Mouse (Mus musculus) CD4-positive, CD25-positive, alpha-beta regulatory T cell, adult 4 months (primary cell): Measurements from ENCODE around the gene 9130213A22Rik. TPM values are rescaled to one million over a fixed set of nuclear protein-coding genes. Genes with fewer than 3 reads are reported as not detected.

Source experiments
- ATAC-seq: one replicate; pipeline ENCODE4 v1.8.0; 2017
- polyA plus RNA-seq, 2 experiments: library from polyadenylated mRNA; unstranded; fragments of 100-300 nt; shearing (Covaris generic); gene quantifications; one replicate each; pipeline ENCODE4 v1.2.1; 2017

9130213A22Rik gene
- polyA plus RNA-seq, 2 experiments from 2014 or later, result not detected

DNA sequence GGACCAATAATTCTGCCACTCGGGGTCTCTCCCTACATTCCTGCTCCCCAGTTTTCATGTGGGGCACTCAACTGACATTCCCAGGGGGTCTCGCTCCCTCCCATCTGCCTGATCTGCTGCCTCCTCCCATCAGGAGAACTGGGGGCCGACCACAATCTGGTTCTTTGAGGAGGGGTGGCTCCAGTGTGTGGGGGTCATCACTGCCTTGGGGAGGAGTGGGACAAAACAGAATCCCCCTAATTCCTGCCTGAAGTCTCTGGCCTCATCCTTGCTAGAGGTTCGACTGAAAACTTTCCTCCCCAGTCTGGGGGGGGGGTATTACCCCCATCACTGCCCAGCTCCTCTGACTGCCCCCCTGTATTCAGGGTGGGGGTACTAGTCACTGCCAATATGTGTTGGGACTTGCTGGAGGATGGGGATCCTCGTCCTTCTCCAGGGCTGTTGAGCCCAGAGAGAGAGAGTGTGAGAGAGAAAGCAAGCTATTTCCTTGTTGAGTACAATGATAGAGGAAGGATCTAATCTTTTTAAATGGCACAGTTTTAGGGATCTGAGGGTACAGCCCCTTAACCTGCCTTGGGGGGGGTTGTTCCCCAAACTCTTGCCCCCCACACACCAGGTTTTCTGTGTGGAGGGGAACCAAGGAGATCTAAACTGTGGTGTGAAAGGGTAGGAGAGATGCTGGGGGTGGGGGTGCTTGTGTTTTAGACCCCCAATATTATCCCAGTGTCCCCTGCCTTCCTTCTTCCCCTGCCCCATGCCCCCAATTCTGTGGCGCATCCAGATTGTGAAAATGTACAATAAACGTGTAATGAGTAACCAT, 30.6 kb downstream of the 9130213A22Rik start:
- ATAC-seq, result no peak

DNA sequence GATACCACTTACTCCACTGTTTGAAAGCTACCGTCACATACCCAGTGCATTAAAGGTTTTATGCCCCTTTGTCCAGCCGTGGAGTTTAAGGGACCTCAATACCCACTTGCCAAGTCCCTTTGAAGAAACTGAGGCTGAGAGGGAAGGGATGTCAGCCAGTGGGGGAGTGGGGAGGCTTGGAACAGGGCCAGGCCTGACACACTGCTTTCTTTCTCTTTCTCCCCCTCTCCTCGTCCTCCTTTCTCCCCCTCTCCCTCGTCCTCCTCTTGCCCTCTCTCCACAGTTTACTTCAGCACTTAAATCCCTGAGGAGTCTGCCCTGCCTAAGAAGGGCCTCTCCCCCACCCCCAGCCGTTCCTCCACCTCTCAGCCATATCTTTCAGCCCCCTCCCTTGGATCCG, 32.0 kb downstream of the 9130213A22Rik start:
- no peak for ATAC-seq

DNA sequence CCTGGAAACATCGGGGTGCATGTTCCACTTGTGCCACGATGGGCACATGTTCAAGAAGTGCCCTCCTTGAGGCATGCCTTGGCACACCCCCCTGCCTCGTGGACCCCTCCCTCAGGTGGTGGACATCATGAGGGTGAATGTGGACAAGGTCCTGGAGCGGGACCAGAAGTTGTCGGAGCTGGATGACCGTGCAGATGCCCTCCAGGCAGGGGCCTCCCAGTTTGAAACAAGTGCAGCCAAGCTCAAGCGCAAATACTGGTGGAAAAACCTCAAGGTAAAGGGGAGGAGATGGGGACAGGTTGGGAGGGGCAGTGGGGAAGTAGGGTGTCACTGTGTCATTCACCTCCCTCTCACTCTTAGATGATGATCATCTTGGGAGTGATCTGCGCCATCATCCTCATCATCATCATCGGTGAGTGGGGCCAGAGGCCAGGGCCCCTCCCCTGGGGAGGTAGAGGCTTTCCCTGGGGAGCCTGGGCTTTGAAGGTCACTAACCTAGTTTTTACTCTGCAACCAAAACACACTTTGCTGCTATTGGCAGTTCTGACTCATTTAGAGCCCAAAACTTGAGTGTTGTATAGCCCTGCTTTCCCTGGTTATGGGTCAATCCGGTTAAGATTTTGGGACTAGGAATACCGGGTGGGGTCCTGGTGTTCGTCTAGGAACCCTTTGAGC, 32.6 kb downstream of the 9130213A22Rik start:
- ATAC-seq, result no peak

DNA sequence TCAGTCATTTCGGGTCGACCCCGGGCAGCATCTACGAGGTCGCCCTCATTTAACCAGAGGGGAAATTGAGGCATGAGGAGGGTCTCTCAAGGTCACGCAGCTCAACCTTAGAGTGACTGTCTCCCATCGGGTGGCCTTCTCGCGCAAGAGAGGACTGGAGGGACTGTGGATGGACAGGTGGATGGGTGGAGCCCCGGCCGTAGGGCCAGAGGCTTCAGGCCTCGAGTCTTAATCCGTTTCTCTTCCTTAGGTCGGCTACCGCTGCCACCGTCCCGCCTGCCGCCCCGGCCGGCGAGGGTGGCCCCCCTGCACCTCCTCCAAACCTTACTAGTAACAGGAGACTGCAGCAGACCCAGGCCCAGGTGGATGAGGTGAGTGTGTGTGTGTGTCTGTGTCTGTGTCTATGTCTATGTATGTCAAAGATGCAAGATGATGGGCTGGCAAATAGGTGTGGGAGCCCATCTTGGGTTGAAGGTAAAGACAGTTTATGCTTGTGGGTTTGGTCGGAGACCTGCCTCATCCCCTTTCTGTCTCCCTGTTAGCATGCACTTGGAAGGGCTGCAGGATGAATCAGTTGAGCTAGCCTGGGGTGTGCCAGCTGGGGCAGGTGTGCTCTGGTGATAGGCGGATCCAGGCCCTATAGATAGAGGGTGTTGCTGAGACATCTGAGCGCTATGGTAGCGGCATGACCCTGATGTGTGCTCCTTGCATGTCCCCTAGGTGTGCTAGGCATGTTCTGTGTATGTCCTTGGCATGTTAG, 33.4 kb downstream of the 9130213A22Rik start:
- ATAC-seq, result peak; percentile 9

DNA sequence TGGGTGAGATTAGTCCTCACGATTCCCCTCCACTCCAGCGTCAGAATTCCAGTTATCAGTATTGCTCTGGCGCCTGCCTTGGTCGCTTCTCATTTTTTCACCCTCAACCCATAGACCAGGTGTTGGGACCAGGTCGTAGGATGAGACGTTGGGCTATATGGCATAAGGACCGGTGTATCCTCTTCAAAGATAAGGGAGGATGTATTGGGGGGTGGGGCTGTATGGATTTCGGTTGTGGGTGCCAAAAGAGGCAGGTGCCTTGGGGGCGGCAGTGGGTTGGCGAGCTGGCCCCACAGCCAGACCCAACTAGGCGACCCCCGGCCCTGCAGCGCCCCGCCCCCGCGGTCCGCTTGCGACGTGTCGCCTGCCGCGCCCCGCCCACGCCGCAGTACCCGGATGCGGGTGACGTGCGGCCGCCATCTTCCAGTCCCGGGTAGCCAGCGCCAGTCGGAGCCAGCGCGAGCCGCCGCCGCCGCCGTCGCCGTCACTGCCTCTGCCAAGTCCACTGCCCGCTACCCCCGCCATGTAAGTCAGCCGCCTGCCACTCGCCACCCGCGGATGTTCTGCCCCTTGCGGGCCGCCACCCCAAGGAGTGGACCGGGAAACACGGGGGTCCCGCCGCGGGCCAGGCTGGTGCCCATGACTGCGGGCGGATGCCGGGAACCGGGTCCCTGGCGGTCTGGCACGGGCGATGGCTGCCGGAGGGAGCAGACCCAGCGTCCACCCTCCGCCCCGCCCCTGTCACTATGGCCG, 34.1 kb downstream of the 9130213A22Rik start, which contains the start of gene Vamp2:
Gene Vamp2, plus strand, starts transcription at position 388 of the 753 bp plus-strand sequence.
- ATAC-seq, result peak; percentile 62

DNA sequence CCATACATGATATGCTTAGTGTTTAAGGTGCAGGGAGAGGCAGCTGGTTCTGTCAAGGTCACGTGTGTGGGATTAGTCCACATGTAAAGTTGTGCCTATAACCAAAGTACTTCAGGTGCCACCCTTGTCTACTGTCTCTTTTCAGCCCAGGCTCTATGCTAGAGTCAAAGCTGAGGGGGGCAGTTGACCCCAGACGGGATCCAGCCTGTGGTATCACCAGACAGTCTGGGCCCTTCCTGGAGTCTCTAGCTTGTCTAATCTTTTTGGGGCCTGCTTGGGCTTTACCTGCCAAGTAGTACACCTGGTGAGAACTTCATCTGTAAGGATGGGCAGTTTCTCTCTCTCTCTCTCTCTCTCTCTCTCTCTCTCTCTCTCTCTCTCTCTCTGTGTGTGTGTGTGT, 34.8 kb downstream of the 9130213A22Rik start:
- no peak for ATAC-seq

DNA sequence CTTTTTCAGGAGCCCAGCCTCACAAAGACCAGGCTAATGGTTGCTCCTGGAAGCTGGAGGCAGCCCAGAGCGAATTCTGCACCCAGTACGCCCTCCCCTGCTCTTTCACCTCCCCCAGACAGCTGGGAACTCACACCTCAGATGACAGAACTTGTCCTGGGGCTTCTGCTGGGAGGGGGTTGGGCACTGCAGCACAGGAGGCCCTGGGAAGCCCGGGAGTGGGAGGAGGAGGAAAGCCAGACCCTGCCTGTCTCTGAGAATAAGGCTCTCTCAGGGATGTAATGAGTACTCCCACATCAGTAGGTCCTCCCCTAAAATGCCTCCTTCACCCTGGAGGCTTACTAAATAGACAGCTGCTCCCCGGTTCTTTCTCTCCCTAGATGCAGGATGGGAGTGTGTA, 35.3 kb downstream of the 9130213A22Rik start:
- no peak for ATAC-seq

DNA sequence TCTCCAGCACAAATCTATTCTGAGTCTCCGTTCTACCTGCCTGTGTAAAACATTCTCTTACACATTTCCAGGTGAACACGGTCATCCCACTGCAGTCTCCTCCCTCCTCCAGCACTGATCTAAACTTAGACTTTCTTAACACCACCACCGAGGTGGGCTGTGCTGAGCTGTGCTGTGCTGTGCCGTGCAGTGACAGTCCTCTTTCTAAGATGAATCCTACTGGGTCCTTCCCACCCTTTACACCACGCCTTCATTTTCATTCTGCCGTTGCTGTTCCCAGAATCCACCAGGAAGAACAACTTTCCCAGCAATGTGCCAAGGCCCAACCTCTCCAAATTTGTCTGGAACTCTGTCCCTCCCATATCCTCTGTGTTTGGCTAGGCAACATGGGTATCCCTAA, 36.0 kb downstream of the 9130213A22Rik start:
- no peak for ATAC-seq

DNA sequence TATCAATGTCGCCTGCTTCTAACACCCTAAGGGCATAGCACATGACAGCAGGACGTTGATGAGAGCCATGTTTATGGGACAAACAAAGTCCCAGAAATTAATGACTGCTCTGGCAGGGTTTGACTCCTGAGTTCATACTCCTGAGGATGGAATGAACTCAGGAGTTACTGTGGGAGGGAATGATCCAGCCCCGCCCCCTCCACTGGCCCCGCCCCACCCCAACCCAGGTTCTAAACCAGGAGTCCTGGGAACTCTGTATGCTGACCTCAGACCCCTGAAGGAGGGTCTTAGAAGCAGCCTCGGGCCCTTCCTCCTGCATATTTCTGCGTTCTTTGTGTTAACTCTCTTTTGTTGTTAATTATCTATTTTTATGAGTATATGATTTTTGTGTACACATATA, 36.8 kb downstream of the 9130213A22Rik start:
- no peak for ATAC-seq

DNA sequence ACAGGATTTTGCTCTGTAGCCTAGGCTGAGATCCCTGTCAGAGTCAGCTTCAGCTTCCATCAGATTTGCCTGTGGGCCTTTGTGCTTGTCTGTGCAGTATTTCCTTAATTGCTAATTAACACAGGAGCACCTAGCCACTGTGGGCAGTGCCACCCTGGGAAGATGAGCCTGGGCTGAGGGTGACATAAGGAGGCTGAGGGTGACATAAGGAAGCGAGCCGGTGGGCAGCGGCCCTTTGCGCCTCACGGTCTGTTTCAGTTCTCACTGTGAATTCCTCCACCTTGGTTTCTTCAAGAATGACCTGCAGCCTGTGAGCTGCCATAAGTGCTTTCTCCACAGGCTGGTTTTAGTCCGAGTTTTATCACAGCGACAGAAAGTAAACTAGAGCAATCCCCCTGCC, 40.8 kb downstream of the 9130213A22Rik start:
- no peak for ATAC-seq

DNA sequence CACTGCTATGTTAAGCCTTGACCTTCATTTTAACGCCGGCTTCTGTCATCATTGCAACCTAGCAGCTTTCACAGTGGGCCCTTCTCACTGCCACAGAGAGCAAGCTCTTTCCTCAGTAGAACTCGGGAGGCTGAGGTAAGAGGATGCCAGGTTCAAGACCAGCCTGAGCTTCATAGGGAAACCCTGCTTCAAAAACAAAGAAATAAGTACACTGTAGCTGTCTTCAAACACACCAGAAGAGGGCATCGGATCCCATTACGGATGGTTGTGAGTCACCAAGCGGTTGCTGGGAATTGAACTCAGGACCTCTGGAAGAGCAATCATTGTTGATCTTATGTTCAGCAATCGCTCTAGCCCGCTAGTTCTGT, 41.5 kb downstream of the 9130213A22Rik start:
- no peak for ATAC-seq

DNA sequence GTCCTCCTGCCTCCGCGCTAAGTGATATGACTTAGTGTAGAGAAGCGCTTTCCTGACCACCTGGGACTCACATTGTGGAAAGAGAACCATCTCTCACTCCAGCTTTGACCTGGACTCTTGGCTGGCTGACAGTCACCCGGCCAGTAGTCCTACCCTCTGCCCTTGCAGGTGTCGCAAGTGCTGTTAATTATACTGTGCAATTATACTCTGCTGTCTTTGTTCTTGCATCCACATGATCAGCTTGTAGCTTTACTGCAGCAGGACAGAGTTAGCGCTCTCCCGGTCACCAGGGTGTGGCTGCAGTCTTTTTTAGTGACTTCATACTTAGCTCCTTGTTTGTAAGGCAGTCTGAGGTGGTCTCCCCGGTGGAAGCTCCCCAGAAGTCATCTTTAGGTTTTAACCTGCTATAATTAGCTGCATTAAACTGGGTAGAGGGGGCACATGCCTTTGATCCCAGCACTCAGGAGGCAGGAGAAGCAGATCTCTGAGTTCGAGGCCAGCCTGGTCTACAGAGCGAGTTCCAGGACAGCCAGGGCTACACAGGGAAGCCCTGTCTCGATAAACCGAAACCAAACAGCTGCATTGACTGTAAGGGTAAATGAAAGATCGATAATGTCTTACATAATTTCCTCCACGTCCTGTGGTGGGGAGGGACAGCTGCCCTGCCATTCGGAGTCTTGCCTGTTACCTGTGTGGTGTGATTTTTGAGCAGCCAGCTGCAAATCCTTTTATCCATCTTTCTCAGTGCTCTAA, 42.1 kb downstream of the 9130213A22Rik start:
- ATAC-seq, result no peak

DNA sequence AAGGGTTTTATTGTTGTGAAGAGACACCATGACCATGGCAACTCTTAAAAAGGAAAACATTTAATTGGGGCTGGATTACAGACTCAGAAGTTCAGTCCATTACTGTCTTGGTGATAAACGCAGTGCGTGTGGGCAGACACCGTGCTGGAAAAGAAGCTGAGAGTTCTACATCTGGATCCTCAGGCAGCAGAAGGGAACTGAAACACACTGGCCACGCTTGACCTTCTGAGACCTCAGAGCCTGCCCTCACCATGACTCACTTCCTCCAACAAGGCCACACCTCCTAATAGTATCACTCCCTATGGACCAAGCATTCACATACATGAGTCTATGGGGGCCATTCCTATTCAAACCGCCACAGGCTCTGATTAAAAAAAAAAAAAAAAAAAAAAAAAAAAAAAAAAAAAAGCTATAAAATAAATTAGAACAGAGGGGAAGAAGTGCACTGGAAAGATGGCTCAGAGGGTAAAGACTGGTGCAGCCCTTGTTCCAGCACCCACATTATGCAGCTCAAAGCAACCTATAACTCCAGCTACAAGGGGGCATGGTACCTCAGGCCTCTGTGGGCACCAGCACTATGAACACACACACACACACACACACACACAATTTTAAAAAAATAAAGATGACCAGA, 43.5 kb downstream of the 9130213A22Rik start:
- ATAC-seq, result no peak

DNA sequence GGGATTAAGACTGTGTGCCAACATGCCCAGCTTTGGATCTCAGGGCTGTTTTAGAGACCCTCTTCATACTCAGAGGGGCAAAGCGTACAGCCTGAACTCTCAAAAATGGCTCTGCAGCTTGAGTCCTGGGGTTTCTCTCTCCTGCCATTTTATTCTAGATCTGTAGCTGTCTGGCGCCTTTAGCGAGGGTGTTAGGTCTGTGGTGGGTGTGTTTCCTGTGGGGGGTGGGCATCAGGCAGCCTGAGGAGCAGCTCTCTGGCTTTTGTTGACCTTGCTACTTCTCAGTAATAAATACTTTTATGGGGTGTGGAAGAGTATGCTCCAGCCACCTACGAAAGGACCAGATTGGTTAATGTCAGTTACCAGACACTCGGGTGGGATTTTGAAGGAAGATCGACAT, 44.3 kb downstream of the 9130213A22Rik start:
- ATAC-seq, result no peak

DNA sequence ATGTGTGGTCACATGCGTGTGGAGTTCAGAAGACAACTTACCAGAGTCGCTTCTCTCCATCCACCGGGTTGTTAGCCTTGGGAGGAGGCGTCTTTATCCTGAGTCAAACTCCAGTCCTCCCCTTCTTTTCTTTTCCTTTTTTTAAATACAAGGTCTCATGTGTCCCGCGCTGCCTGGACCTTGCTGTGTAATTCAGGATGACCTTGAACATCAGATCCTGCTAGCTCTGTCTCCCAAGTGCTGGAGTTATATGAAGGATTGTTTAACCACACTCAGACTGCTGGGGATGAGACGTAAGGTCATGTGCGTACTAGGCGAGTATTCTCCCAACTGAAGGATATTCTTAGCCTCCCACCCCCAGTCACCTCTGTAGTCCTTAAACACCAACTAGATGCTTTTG, 45.1 kb downstream of the 9130213A22Rik start:
- no peak for ATAC-seq

DNA sequence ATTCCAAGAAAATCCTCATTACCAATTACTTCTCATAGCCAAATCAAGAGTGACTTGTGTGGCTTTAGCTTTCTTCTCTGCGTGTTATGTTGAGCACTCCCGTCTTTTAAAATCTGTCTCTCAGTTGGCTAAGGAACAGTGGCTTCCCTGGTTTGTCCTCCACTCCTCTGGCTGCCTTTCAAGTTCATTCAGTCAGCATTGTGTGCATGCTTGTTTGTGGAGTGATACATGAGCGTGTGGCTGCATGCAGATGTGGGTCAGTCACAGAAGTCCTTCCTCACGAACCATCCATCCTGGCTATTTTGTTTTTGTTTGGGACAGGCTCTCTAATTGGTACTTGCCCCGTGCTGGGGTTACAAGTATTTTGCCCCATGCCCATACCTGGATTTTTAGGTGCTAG, 45.8 kb downstream of the 9130213A22Rik start:
- no peak for ATAC-seq

DNA sequence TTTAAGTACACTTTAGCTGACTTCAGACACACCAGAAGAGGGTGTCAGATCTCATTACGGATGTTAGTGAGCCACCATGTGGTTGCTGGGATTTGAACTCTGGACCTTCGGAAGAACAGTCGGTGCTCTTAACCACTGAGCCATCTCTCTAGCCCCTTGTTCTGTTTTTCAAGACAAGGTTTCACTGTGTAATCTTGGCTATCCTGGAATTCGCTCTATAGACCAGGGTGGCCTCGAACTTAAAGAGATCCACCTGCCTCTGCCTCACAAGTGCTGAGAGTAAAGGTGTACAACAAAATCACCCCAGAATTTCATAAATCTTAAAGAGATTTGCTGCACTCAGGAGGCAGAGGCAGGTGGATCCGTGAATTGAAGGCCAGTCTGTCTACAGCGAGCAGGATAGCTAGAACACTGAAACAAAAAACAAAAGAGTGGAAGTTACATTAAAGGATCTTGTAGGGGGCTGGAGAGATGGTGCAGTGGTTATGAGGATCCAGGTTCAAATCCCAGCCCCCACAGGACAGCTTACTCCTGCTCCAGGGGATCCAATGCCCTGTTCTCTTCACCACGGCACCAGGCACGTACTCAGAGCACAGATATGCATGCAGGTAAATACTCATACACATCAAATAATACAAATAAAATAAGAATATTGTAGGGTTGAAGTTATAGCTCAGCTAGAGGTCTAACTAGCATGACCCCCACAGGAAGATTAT, 46.5 kb downstream of the 9130213A22Rik start:
- ATAC-seq, result no peak

DNA sequence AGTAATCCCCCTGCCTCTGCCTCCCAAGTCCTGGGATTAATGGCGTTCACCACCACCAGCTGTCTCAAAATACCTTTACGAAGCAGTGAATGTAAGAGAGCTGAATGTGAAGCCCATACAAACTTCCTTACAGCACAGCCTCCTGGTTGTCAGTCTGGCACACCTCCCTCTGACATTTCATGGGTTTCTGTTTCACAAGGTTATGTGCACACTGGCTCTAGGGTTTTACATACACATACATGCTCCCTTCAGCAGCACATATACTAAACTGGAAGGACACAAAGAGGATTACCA, 47.7 kb downstream of the 9130213A22Rik start:
- ATAC-seq, result no peak

DNA sequence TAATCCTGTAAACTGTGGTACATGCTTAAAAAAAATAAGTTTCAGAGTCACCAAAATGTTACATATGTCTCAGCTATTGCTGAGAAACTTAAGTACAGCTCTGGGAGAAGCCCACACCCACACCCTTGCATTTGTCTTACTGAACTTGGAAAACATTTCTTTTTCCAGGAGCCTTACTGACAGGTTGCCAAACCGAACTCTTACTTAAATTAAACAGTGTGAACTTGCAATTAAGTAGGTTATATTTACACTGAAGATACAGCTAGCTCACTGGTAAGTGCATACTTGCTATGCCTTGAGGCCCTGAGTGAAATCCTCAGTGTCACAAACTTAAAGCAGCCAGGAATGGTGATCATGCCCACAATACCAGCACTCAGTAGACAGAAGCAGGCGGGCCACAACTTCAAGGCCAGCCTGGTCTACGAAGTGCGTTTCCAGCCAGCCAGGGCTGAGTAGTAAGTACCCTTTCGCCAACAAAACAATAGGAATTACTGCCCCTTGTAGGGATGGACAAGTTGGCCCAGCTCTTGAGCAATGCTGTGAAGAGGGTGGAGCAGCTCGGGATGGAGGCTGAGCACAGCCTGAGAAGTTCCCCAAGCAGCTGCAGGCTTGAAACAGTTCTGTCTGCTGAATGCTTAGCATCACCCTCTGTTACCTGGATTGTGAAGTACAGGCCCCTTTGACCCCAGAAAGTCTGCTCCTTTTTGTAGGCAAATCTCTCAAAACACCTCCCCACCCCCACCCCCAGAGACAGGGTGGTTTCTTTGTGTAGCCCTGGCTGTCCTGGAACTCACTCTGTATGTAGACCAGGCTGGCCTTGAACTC, 48.2 kb downstream of the 9130213A22Rik start:
- no peak for ATAC-seq
